Mouse (Mus musculus): ENCODE results near the gene Zfp213.

The Zfp213 gene

GRCm38 (mm10) chr17:23571084-23571483 is 7.0 kb upstream of the Zfp213 start:
- no peak for DNase-seq

GRCm38 (mm10) chr17:23570017-23570416 is 6.0 kb upstream of the Zfp213 start:
- DNase-seq = peak; percentile 50

- DNase-seq = no peak
These were observed 4.3 kb upstream of the Zfp213 start for GRCm38 (mm10) chr17:23568370-23568769.

GRCm38 (mm10) chr17:23566787-23567186 is 2.7 kb upstream of the Zfp213 start:
- DNase-seq = peak; percentile 19

- DNase-seq = no peak
These were observed 304 bp upstream of the Zfp213 start for GRCm38 (mm10) chr17:23564368-23564715.

GRCm38 (mm10) chr17:23559767-23560166 is 4.3 kb downstream of the Zfp213 start:
- peak; percentile 44 for DNase-seq

GRCm38 (mm10) chr17:23555243-23555916 is 8.7 kb downstream of the Zfp213 start:
- no peak for DNase-seq

- no peak for DNase-seq
These were observed 9.7 kb downstream of the Zfp213 start for GRCm38 (mm10) chr17:23554321-23554720.

GRCm38 (mm10) chr17:23553634-23554120 is 10.4 kb downstream of the Zfp213 start:
- DNase-seq = no peak

GRCm38 (mm10) chr17:23552896-23553633 is 11.0 kb downstream of the Zfp213 start:
- DNase-seq = no peak

GRCm38 (mm10) chr17:23551963-23552362 is 12.1 kb downstream of the Zfp213 start:
- no peak for DNase-seq

GRCm38 (mm10) chr17:23551416-23551815 is 12.6 kb downstream of the Zfp213 start:
- no peak for DNase-seq

- no peak for DNase-seq
These were observed 13.2 kb downstream of the Zfp213 start for GRCm38 (mm10) chr17:23550856-23551255.

GRCm38 (mm10) chr17:23550188-23550791 is 13.7 kb downstream of the Zfp213 start:
- peak; percentile 92 for DNase-seq

- DNase-seq = no peak
These were observed 14.6 kb downstream of the Zfp213 start for GRCm38 (mm10) chr17:23549441-23549840.

GRCm38 (mm10) chr17:23548615-23549014 is 15.4 kb downstream of the Zfp213 start:
- peak; percentile 76 for DNase-seq

- no peak for DNase-seq
These were observed 16.2 kb downstream of the Zfp213 start for GRCm38 (mm10) chr17:23547681-23548443.

GRCm38 (mm10) chr17:23546702-23547505 is 17.1 kb downstream of the Zfp213 start:
- DNase-seq = peak; percentile 88

- peak; percentile 77 for DNase-seq
These were observed 17.7 kb downstream of the Zfp213 start for GRCm38 (mm10) chr17:23546333-23546701.

GRCm38 (mm10) chr17:23545841-23546240 is 18.2 kb downstream of the Zfp213 start:
- no peak for DNase-seq

- no peak for DNase-seq
These were observed 19.3 kb downstream of the Zfp213 start for GRCm38 (mm10) chr17:23544766-23545165.

- no peak for DNase-seq
These were observed 20.1 kb downstream of the Zfp213 start for GRCm38 (mm10) chr17:23543983-23544382.

Data from kidney, postnatal 14 days (tissue).